Mouse (Mus musculus): Measurements from ENCODE around the gene Slc5a12. TPM values are rescaled to one million over a fixed set of nuclear protein-coding genes. Genes with fewer than 3 reads are reported as not detected.
A peak's percentile ranks its signal among the peaks of the same experiment; 100 is the strongest.

Gene Slc5a12
- total RNA-seq (2021): not detected
- long read RNA-seq, experiment 1: 0 reads
- long read RNA-seq, experiment 2, partial matches to known transcripts: 0 of 1 reads
- long read RNA-seq, experiment 2, other reads (novel, unspliced or antisense): 1 of 1 reads

DNA sequence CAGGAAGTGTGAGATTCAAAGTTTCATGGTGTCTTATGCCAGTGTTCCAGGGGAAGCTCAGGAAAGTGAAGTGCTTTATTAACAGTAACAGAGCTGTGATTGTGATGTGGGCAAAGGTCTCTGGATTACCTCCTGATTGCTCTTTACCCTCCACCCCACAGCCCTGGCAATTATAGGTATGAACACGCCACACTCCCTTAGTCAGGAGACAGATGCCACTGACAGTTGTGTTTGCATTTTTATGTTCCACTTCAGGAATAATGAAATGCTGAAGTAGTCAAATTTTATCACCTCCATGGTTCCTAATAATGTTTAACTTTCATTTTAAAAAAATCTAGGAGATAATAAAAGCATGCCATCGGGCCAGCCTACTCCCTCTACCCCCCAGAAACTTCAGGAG is at the start of gene Slc5a12:
TSS of gene Slc5a12 (plus strand) at position 367 of the 400 bp plus-strand sequence.
- DNase-seq (ENCODE audit: low spot score in 2 of 2): no peak

- no peak for DNase-seq (ENCODE audit: low spot score in 2 of 2)
Measured at GRCm38 (mm10) chr2:110556098-110556497, 41.0 kb upstream of the Slc5a12 start.

- no peak for DNase-seq (ENCODE audit: low spot score in 2 of 2)
Measured at GRCm38 (mm10) chr2:110562621-110563020, 34.5 kb upstream of the Slc5a12 start.

- DNase-seq (ENCODE audit: low spot score in 2 of 2): peak; percentile 41 to 60
Measured at GRCm38 (mm10) chr2:110564673-110565627, 32.1 kb upstream of the Slc5a12 start.

GRCm38 (mm10) chr2:110586692-110587091 is 10.4 kb upstream of the Slc5a12 start:
- DNase-seq (ENCODE audit: low spot score in 2 of 2): no peak

DNA sequence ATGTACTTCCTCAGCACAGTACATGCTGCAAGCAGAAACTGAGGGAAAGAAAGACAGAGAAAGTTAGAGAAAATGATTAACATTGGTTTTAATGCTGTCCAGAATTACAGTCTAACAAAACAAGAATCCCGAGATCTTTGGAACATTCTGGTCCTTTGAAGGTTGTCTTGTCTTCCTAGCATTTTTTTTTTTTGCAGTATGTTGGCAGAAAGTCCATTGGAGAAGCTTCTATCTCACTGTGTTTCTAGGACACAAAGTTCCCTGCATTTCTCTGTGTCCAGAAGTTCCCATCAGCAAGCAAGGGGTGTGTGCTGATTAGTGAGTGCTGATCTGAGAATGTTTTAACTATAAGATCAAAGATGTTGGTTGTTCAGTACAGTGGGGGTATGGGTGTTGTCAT is 7.1 kb upstream of the Slc5a12 start:
- DNase-seq (ENCODE audit: low spot score in 2 of 2): no peak

GRCm38 (mm10) chr2:110592276-110592675 is 4.8 kb upstream of the Slc5a12 start:
- DNase-seq (ENCODE audit: low spot score in 2 of 2): no peak

DNA sequence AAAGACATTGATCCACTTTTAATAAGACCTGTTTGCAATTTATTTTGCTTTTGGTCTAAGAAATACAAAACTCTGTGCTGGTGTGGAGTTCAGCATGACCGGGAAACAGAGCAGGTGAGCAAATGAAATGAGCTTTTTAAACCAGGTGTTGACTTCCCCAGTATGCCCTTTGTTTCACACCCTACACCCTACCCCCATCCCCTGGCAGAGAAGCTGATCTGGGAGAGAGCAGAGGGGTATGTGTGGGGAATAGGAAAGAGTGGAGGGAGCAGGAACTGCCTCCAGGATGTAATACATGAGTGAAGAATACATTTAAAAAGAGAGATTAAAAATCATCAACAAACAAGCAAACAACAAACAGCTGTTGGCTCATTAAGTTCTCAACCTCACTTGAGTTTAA is 47.3 kb downstream of the Slc5a12 start:
- no peak for DNase-seq (ENCODE audit: low spot score in 2 of 2)

- DNase-seq (ENCODE audit: low spot score in 2 of 2): no peak
Measured at GRCm38 (mm10) chr2:110644846-110645245, 47.7 kb downstream of the Slc5a12 start.

DNA sequence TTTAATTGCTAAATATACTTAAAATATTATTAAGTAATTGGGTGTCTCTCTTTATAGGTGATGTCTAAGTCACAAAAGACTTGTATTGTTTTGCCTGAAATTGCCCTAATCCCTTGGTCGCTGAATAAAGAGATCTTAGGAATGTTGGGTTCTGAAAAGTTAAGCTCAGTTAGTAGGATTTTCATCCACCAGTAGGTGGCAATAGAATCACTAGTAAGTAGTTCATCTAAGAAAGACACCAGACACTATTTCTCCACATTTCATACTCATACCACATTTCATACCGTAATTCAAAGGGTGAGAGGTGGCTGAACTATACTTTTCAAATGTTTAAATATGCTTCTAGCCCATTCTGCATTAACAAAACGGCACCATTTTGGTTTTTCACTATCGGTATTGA is 66.2 kb downstream of the Slc5a12 start:
- DNase-seq (ENCODE audit: low spot score in 2 of 2): no peak

- peak in 1 of 2 experiments; percentile 17 for DNase-seq (ENCODE audit: low spot score in 2 of 2)
Measured at GRCm38 (mm10) chr2:110671071-110671624, 74.0 kb downstream of the Slc5a12 start.

Other genes starting within 250 kb of the Slc5a12 start
- gene Fibin, start 234.1 kb upstream of the Slc5a12 start, total RNA-seq (2021): 1 to 10 TPM; 2.7 to 3.4 TPM
- gene Muc15, start 124.0 kb downstream of the Slc5a12 start, total RNA-seq (2021): under 1 TPM in 1 of 2 experiments, not detected in 1; 0.30 TPM